Mouse (Mus musculus) C2C12 (cell line): ENCODE results near the gene Cdv3. TPM values are rescaled to one million over a fixed set of nuclear protein-coding genes. Genes with fewer than 3 reads are reported as not detected.

Experiments
- H3K27me3 ChIP-seq: one replicate; pipeline ENCODE4 v1.6.1; 2011; ENCODE audit not compliant: control insufficient read depth, insufficient read depth, insufficient read length
- H3K36me3 ChIP-seq: one replicate; pipeline ENCODE4 v1.6.1; 2011; ENCODE audit not compliant: control insufficient read depth, insufficient read depth
- H3K4me3 ChIP-seq: one replicate; pipeline ENCODE4 v1.5.1; 2011; ENCODE audit warnings: mild to moderate bottlenecking, control low read depth; ENCODE audit not compliant: poor library complexity, insufficient read depth, severe bottlenecking
- H3K79me2 ChIP-seq: one replicate; pipeline ENCODE4 v1.6.1; 2011; ENCODE audit not compliant: control insufficient read depth, insufficient read depth
- H3K79me3 ChIP-seq: one replicate; pipeline ENCODE4 v1.6.1; 2011; ENCODE audit warnings: low read depth, control low read depth
- H3ac ChIP-seq: one replicate; pipeline ENCODE3; 2011; ENCODE audit warnings: low read depth; ENCODE audit not compliant: control insufficient read depth, insufficient read length
- CEBPB ChIP-seq: IDR thresholded peaks from one replicate; pipeline ENCODE4 v1.6.1; 2011; ENCODE audit warnings: low read depth, mild to moderate bottlenecking, control low read depth, moderate library complexity
- CTCF ChIP-seq: IDR thresholded peaks from one replicate; pipeline ENCODE4 v1.5.1; 2011; ENCODE audit not compliant: control insufficient read depth, insufficient read depth, insufficient read length
- FOSL1 ChIP-seq: IDR thresholded peaks from one replicate; pipeline ENCODE4 v1.8.0; 2011; ENCODE audit warnings: mild to moderate bottlenecking, low read length; ENCODE audit not compliant: poor library complexity, insufficient read depth, severe bottlenecking
- MAX ChIP-seq: IDR thresholded peaks from one replicate; pipeline ENCODE4 v1.6.1; 2011; ENCODE audit warnings: mild to moderate bottlenecking, control low read depth
- MYOD1 ChIP-seq: IDR thresholded peaks from one replicate; pipeline ENCODE4 v1.6.1; 2011; ENCODE audit warnings: low read depth; ENCODE audit not compliant: control insufficient read depth, insufficient read length
- MYOG ChIP-seq: IDR thresholded peaks from one replicate; pipeline ENCODE4 v1.6.1; 2011; ENCODE audit not compliant: control insufficient read depth, insufficient read length; ENCODE audit errors: extremely low read depth
- USF1 ChIP-seq: IDR thresholded peaks from one replicate; pipeline ENCODE4 v1.6.1; 2011; ENCODE audit warnings: low read depth, mild to moderate bottlenecking, control low read depth, moderate library complexity
- polyA plus RNA-seq: library from polyadenylated mRNA; unstranded; fragments of >200 nt; fragmentation: generic; extraction: Trizol; gene quantifications from one replicate; pipeline ENCODE4 v1.2.1, GENCODE M21; 2012; ENCODE audit warnings: missing spikeins

Gene Cdv3
- polyA plus RNA-seq, 1 experiment = 89.2 TPM

GRCm38 (mm10) chr9:103393256-103393655 lies 27.6 kb upstream of the Cdv3 start:
- Histone ChIP-seq H3K79me3 (no peaks in the 10 kb centered on the region), H3K36me3 (no peaks in the 10 kb centered on the region), H3K4me3 (no peak overlapping the region), H3K27me3 (no peaks in the 10 kb centered on the region), H3K79me2 (no peaks in the 10 kb centered on the region), H3ac (no peak overlapping the region)
- no peak for TF ChIP-seq MYOG
- no peak for TF ChIP-seq CEBPB
- no peak for TF ChIP-seq USF1
- TF ChIP-seq MYOD1 = no peak
- TF ChIP-seq MAX = no peak
- no peak for TF ChIP-seq FOSL1
- TF ChIP-seq CTCF = no peak

DNA sequence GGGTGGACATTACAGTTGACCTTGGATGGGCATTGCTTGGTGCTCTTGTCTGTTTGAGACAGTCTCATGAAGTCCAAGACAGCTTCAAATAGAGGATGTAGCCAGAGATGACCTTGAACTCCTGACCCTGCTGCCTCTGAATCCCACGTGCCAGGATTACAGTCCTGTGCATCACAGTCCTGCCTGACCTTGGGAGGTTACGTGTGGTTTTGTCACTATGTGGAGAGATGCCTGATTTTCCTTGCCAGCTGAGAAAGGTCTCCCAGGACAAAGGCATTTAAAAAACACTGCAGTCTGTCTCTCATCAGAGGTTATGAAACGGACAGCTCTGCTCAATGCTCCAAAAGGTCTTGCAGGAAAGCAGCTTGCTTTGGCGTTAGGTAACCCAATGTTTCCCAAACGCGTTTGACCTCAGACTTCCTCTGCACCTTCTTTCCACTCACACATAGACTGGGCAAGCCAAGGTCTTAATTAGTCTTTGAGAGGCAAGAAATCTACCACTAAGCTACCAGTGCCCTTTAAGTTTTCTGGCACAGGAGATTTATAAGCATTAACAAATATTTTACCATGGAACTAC lies 26.2 kb upstream of the Cdv3 start:
- Histone ChIP-seq H3K79me3 (no peaks in the 10 kb centered on the region), H3K27me3 (no peaks in the 10 kb centered on the region), H3K4me3 (no peak overlapping the region)

DNA sequence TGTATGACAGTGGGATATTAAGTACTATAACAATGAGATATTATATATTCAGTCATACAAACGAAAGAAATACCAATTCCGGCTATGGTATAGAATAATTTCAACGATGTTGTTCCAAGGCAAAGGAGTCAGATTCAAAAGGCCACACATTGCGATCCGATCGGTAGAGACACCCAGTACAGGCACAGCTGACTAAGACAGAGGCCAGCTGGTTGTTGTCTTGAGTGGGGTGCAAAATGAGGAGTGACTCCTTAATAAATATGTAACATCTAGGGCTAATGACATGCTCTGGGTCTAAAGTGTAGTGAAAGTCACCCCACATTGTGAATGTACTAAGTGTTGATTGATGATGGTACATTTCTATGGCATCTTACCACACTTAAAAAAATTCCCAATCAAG lies 23.6 kb upstream of the Cdv3 start:
- Histone ChIP-seq H3K36me3 (no peaks in the 10 kb centered on the region), H3K27me3 (no peaks in the 10 kb centered on the region), H3K4me3 (no peak overlapping the region)

More for the DNA sequence above, 26.2 kb upstream of the Cdv3 start:
- Histone ChIP-seq H3K36me3 (no peaks in the 10 kb centered on the region), H3K79me2 (no peaks in the 10 kb centered on the region), H3ac (no peak overlapping the region)
- TF ChIP-seq MYOG (no peak), FOSL1 (no peak), CTCF (no peak), USF1 (no peak), MAX (no peak), MYOD1 (no peak), CEBPB (no peak)

DNA sequence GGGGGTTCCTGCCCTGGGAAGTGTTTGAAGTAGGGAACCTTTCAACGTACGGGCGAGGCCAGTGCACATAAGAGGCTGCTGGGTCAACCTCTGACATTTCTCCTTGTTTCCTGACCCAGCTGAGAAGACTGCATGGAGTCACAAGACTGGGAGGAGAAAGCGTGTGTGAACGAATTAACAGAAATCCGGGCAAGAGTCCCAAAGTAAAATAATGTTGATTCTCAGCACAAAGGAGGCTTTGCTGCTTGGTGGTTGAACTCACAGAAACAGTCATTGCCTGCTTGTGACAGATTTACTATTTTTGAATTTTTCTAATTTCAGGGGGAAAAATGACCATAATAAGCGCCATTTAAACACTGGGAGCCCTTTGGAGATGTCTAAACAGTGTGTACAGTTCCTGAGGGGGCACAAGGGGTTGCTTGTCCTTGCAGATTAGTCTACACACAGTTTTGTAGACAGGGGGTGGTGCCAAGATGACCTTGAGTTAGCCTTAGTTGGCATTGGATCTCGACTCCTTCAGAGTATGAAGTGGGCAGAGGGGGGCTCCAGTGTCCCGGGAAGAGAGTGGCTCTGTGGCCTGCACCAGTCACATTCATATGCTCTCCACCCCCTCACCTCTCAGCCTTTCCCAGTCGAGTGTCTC lies 21.5 kb upstream of the Cdv3 start:
- no peaks in the 10 kb centered on the region for H3K36me3 ChIP-seq
- H3K27me3 ChIP-seq = no peaks in the 10 kb centered on the region
- no peak overlapping the region for H3ac ChIP-seq
- no peaks in the 10 kb centered on the region for H3K79me2 ChIP-seq
- H3K4me3 ChIP-seq = no peak overlapping the region
- no peak for TF ChIP-seq MYOG
- TF ChIP-seq FOSL1 = no peak
- no peak for TF ChIP-seq MYOD1
- no peak for TF ChIP-seq CEBPB
- TF ChIP-seq CTCF = no peak
- no peak for TF ChIP-seq USF1
- TF ChIP-seq MAX = no peak
- H3K79me3 ChIP-seq = no peaks in the 10 kb centered on the region

More for the DNA sequence above, 23.6 kb upstream of the Cdv3 start:
- Histone ChIP-seq H3K79me3 (no peaks in the 10 kb centered on the region), H3K79me2 (no peaks in the 10 kb centered on the region), H3ac (no peak overlapping the region)
- TF ChIP-seq MYOG = no peak
- TF ChIP-seq MAX = no peak
- no peak for TF ChIP-seq MYOD1
- TF ChIP-seq USF1 = no peak
- no peak for TF ChIP-seq FOSL1
- TF ChIP-seq CEBPB = no peak
- TF ChIP-seq CTCF = no peak

GRCm38 (mm10) chr9:103386573-103386972 lies 20.9 kb upstream of the Cdv3 start:
- Histone ChIP-seq H3K79me2 (no peaks in the 10 kb centered on the region), H3K27me3 (no peaks in the 10 kb centered on the region), H3K79me3 (no peaks in the 10 kb centered on the region), H3K36me3 (no peaks in the 10 kb centered on the region), H3K4me3 (no peak overlapping the region), H3ac (no peak overlapping the region)
- no peak for TF ChIP-seq CEBPB
- TF ChIP-seq USF1 = no peak
- TF ChIP-seq MYOD1 = no peak
- TF ChIP-seq MAX = no peak
- TF ChIP-seq MYOG = no peak
- no peak for TF ChIP-seq FOSL1
- TF ChIP-seq CTCF = no peak
